Mouse (Mus musculus): ENCODE results near the gene Ptprt.

DNA sequence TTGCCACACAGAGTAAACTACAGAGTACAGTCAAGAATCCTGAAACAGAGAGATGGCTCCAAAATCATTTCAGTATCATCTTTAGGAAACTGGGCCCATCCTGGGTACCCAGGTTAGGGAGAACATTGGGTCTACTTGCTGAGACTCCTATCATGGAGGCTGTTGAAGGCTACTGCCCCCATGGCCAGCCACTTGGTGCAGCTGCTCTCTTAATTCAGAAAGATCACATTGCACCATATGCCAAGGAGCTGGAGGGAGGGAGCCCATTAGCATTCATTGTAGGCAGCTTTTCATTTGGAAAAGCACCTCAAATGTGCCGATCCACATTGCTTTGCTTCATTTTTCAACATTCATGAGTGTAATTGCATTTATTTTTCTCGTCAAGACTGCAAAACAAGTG, 319.1 kb downstream of the Ptprt start:
- no peak for TF ChIP-seq POLR2A (IDR thresholded peaks at IDR 0.05; ENCODE audit: low read depth, low read length)
- TF ChIP-seq CTCF (conservative IDR thresholded peaks at IDR 0.05; ENCODE audit: insufficient read depth, insufficient read length, low read depth, low read length): no peak

Data from kidney, adult 2 months (tissue).